Mouse (Mus musculus): ENCODE results near the gene Dcps.

The Dcps gene

DNA sequence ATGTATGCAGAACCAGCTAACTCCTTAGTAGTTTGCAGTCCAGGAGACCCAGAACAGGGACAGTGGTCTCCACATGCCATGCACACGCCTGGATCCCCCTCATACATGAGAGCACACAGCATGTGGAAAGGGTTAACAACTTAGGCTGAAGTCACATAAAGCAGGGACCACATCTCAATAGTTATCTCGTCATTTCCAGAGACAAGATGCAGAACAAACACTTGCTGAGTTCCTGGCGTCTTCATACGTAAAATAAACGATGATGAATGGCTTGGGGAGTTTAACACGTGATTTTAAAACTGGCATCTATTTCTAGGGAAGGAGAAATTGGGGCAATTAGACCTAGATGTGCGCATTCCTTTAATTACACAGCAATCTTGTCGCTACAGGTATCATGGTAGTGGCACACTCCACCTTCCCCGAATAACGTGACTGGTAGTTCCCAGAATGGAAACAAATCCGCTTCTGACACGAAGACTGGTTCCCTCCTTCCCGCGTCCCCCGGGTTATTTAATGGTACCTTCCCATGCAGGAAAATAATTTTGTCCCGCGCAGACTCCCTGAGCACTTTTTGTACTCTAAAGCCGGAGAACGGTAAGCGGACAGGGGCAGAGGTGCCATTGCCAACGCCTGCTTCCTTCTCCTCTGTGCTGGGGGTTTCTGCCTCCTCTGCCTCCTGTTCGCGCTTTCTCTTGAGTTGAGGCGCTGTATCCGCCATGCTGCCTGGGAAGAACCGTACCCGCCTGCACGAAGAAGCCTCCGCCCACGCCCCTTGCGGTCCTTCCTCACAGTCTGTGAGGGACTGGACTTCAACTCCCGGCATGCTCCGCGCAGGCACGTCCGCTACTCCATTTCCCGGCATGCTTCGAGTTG is at the start of gene Dcps:
Gene Dcps (minus strand): TSS at position 811 of the 873 bp plus-strand sequence.
- DNase-seq (ENCODE audit: low spot score in 2 of 2), result peak; percentile 91 to 93

DNA sequence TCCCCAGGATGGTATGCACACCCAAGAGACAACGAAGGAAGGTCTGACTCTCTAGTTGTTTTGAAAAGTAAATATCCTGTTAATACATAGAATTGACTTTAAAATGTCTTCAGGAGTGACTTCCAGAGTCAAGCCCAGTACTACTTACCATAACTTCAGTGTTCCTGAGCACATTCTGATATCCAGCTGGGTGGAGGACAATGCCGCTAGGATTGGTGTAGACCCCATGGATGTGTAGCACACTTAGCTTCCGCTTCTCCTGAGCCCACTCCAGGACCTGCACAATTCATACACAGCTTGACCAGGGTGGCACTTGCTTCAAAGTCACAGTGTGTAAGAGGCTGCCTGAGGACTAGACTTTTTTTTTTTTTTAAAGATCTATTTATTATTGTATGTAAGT is 47.6 kb upstream of the Dcps start:
- DNase-seq (ENCODE audit: low spot score in 2 of 2), result no peak

DNA sequence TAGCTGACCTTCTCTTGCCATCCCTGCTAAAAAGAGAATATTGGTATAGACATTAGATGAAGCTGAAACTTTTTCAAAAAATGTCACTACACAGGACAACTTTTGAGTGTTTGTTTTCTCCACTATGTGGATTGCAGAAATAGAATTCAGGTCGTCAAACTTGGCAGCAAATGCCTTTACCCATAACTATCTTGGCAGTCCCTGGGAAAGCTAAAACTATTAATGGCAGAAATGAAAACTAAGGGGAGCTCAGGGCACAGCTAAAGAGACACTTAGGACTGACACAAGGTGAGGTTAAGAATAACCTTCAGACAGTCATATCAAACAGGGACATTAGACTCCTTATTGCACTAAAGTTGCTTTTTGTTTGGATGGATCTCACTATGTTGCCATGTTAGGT is 42.1 kb upstream of the Dcps start:
- no peak for DNase-seq (ENCODE audit: low spot score in 2 of 2)

DNA sequence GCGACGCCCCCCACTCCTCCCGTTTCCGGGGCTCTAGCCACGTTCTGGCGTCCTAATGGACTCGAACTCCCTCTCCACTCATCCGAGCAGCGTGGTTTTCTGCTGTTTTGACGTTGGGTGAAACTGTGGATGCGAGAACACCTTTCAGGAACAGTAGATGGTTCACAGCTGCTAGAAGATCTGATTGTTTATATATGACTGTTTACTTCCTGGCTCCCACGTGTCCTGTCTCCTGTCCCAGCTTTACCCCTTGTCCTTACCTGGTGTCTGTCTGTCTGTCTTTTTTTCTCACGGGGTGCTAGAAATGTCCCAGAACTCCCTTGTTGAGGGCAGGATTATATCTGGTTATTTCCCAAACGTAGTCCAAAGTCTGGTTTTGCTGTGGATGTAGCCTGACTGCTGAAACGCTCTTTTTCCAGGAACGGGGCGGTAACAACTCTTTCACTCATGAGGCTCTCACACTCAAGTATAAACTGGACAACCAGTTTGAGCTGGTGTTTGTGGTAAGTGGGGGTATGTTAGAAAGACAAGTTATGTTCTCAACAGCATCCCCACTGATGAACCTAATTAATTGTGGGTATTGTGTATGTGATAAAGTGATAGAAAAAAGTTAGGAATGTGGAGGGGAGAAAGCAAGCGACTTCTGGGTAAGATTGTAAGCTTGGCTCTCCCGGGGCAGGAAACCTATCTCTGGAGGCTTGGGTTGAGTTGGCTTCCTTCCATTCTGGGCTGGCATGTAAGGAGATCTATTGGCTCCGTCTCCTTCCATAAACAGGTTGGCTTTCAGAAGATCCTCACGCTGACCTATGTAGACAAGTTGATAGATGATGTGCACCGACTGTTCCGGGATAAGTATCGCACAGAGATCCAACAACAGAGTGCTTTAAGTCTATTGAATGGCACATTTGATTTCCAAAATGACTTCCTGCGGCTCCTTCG is 36.0 kb upstream of the Dcps start:
- DNase-seq (ENCODE audit: low spot score in 2 of 2), result no peak

DNA sequence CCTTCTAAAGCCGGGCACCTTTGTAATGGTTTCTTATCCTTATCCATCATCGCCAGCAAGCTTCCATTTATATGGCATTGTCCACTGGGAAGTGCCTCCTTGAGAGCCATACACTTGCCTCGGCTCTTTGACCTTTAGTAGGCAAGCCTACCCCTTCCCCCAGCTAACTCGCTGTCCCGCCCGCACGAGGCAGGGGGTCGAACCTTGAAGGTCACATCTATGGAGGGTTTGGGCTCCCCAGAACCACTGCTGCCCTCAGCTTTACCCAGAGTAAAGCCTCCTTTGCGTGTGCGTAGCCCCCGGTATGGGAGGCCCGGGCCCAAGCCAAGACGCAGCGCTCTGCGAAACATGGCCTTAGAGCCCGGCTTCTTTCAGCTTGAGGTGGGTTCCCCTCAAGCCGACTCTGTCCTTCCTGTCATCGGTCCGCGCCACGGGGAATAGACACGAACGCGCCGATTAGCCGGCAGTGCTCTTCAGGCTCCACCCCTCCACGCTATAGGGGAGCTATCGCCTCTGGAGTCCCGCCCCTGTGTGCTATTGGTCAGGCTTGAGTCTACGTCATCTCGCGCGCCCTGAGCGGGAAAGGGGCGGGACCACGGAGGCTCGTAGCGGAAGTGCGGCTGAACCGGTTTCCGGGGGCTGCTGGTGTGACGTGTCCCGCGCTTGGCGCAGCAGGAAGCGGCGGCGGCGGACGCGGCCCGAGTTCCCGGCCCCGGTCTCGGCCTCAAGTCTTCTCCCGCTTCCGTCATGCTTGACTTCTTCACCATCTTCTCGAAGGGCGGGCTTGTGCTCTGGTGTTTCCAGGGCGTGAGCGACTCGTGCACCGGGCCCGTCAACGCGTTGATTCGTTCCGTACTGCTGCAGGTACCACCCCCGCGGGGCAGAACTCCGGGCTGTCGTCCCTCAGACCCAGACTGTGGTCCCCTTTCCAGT is 34.9 kb upstream of the Dcps start, which contains the start of gene Foxred1:
Gene Foxred1 (minus strand): TSS at position 514 of the 933 bp plus-strand sequence.
- peak; percentile 97 to 99 for DNase-seq (ENCODE audit: low spot score in 2 of 2)

DNA sequence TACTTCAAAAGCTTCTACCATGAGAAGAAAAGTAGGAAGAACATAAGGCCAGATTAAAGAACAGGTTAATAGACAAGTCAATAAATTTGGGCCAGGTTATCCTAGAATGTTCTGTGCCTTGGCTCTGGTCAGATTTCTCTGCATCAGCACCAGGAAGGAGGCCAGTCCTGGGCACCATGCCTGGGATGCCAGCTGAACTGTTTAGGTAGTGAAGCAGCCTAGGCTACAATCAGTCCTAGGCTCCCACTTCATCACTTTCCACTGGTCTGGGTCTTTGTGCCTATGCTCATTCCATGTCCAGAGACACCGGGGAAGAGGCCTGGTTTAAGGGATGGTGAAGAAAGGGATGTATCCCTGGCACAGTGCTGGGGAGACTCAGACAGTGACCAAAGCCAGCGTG is 28.6 kb upstream of the Dcps start:
- no peak for DNase-seq (ENCODE audit: low spot score in 2 of 2)

DNA sequence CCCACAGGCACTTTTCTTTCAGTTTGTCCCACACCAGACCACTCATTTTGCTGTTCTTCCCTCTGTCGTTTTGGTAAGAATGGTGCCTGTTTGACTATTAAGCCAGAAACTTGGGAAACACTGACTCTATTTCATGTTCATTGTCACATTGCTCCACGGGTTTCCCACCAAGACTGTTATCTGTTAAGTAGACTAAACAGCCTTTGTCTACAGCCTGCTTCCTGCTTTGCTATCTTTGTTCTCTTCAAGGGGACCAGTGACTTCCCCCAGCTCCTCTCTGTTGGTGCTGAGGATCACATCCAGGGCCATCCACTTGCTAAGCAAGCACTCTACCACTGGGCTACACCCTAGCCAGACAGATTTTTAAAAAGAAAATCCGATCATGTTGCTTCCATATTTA is 27.7 kb upstream of the Dcps start:
- DNase-seq (ENCODE audit: low spot score in 2 of 2), result no peak

DNA sequence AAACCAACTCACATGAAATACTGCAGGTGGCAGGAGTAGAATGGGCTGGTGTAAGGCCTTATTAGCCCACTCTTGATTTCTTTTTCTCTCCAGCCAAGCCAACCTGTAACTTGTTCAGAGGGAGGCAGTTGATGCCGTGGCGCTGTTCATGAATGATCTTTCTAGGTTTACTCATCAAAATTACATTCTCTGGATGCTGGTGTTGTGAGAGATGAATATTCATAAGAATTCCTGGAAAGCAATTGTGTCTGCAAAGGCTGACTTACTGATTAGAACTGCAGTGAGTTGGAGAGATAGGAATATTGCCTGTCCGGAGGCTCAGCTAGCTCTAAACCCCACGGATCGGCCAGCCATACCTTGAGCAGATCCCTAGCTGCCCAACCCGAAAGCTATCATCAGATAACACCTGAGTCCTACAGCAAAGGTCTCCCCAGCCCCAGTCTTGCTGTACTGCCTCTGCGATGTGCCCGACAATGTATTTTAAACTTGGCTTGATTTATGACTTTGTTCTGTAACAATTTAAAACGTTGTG is 24.7 kb upstream of the Dcps start:
- no peak for DNase-seq (ENCODE audit: low spot score in 2 of 2)

DNA sequence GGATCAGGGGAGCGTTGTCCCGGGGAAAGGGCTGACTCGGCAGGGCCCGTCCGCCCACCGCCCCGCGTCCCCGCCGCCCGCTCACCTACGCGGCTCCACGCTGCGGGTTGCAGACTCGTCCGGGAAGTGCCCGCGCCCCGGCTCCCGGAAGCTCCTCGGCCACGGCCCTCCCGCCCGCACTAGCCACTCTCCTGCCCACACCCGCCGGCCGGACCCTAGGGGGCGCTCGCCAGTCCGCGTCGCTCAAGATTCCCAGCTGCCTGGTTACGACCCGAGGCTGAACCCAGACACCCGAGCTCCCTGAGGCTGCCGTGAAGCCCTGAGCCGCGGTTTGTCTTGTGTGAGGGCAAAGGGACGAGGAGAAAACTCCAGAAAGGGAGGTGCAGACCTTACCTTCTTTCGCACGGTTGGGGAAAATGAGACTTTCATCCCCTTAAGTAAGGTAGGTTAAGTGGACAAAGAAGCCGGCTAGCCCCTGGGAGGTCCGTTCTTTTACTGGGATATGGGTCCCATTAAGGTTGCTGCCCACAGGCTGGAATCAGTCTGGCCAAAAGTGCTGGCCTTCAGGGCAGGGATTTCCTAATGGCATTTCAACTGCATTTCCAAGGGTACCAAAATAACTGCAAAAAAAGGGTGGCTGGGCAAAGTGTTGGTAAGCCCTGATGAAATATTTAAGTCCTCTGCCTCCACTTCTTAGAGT is 24.1 kb upstream of the Dcps start, which contains the start of the genes Srpr and Tirap:
Gene Srpr (plus strand): TSS at position 404 of the 700 bp plus-strand sequence.
Gene Tirap (minus strand): TSS at position 520 of the 700 bp plus-strand sequence.
- peak; percentile 88 to 94 for DNase-seq (ENCODE audit: low spot score in 2 of 2)

DNA sequence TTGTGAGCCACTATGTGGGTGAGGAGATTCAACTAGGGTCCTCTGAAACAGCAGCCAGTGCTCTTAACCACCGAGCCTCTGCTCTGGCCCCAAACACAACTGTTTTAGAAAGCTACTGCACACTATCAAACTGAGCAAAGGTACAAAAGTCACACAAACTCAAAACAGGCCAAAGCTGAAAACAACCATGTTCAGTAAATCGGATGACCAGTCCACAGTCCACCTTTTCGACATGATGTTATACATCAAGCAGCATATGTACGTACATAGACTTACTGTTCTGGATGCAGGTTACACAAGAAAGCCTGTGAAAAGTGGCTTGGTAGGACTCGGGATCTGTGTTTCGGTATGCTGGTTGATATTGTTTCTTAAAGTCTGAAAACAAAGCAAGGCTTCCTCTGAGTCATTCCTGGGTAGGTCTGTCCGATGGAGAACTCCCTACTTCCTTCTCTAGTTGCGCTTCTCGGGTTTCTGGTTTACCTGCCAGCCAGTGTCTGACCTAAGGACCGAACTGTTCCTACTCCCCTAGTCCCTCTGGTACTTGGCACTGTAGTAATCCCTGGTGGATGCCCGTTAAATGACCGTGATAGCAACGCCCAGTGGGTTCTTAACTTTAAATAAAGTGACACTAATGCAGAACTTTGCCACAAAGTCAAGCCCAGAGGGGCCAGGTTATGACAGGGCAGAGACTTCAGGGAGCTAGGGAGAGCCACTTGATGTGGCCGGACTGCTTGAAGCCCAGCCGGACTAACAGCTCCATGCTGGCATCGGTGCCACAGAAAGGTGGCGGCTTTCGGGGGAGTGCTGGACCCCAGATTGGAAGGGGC is 23.3 kb upstream of the Dcps start:
- peak; percentile 35 to 52 for DNase-seq (ENCODE audit: low spot score in 2 of 2)

DNA sequence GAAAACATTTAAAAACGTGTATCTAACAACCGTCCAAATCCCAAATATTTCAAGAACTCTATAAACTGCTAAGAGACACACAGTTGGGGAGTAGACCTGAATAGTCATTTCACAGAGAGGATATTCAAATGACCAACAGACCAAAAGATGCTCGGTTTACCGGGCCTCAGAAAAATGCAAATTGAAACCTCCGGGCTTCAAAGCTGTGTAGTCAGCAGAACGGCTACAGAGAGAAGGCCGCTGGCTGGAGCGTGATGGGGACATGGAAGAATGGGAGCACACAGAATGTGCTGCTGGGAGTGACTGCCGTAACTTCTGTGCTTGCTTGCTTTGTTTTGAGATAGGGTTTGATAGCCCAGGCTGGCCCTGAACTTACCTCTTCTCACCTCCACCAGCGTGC is 22.5 kb upstream of the Dcps start:
- no peak for DNase-seq (ENCODE audit: low spot score in 2 of 2)

DNA sequence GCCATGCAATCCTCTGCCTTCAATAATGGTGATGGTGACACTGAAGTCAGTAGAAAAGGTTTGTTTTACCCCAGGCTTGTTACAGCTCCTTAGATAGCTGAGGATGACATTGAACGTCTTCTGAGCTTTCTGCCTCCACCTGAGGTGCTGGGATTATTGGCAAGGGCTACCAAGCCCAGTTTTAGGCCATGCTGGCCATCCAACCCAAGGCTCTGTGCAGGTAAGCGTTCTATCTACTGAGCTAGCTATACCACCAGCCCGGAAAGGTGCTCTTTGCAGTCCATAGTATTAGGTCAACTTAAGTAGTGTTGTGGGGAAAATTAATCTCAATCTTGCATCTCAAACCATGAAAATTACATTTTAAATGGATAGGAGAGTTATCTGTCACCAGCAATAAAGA is 21.8 kb upstream of the Dcps start:
- DNase-seq (ENCODE audit: low spot score in 2 of 2), result no peak

DNA sequence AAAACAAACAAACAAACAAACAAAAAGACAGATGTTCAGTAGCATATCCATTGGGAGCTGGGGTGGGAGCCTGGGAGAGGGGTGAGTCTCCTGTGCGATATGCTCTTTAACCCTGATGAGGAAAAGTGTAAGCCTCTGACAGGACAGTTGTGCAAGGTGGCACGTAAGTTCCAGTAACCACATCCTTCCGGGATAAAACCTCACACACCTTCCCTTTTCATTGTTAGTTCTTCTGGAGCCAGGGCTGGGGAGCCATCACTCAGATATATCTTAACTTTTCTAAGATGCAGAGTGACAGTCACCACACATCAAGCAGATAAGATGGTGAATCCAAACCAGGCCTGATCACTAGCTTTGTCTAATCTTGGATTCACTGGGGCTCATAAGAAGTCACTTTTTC is 18.2 kb upstream of the Dcps start:
- DNase-seq (ENCODE audit: low spot score in 2 of 2), result no peak

DNA sequence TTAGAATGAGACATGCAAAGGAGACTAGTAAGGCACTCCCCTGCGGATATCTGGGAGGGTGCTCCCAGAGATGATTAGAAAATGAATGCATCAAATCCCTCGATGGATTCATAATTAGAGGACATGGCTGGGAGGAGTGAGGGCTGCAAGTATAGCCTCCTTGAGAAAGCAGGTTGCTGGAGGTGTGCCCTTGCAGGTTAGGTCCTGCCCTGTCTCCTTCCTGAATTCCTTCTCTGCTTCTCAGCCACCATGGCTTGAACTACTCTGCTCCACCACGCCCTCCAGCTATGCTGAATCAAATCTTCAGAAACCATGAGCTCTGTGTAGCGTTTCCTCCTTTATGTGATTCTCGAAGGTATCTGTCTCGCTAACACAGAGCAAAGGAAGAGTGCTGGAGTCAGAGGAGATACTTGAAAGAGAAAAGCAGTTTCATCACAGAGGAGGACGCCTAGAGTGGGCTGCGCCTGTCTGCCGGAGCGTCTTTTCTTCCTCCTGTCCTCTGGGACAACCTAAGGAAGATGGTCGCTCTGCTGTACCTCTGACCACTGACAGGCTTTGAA is 17.2 kb upstream of the Dcps start:
- peak in 1 of 2 experiments; percentile 21 for DNase-seq (ENCODE audit: low spot score in 2 of 2)

DNA sequence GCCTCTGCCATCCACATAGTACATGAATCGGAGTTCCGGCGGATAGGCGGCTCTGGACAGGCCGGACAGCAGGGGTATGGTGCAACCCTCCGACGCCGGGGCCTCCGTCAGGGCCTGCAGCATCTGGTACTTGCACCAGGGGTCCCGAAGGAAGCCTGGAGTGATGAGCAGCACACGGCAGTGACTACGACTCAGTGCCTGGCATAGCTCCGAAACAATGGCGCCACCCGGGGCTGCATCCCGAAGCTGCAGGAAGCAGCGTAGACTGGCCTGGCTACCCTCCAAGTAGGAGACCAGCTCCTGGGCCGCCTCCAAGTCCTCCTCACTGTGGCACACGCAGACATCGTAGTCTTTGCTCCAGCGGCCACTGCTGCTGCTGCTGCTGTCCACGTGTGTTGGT is 12.8 kb upstream of the Dcps start:
- peak in 1 of 2 experiments; percentile 28 for DNase-seq (ENCODE audit: low spot score in 2 of 2)

DNA sequence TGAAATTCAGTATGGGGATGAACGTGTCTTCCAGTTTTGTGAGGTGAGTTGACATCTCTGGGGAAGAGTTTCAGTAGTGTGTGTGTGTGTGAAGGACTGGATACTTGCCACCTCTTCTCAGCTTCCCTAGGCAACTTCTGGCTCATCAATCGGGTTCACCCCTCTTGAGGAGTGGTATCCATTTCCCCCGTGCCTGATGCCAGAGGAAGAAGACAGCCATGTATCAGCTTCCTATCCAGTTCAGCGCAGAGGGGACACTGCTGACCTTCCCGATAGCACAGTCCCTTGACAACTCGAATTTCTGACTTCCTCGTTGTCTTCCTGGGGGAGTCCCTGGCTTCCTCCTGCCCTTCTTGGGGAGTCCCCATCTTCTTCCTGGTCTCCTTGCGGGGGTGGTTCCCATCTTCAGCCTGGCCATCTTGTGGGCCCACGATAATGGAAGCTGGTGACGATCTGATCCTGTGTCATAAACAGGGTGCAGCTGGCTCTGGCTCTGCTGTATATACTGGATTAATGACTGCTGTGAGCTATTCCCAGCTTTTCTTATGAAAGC is 11.6 kb upstream of the Dcps start:
- DNase-seq (ENCODE audit: low spot score in 2 of 2), result no peak

DNA sequence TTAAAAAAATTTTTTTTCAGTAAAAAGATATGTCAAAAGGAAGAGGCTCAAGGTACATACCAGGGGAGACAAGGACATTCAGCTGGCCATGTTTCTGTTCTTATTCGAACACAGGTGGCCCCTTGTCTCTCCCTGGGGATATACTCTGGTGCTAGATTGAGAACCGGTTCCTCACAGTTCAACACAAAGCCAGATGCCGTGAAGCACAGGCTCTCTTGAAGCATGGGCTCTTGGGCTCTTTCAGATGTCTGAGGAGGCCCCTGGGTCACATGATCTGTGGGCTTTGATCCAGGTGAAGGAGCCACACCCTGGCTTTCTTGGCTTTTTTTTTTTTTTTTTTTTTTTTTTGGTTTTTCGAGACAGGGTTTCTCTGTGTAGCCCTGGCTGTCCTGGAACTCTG is 10.6 kb upstream of the Dcps start:
- no peak for DNase-seq (ENCODE audit: low spot score in 2 of 2)

DNA sequence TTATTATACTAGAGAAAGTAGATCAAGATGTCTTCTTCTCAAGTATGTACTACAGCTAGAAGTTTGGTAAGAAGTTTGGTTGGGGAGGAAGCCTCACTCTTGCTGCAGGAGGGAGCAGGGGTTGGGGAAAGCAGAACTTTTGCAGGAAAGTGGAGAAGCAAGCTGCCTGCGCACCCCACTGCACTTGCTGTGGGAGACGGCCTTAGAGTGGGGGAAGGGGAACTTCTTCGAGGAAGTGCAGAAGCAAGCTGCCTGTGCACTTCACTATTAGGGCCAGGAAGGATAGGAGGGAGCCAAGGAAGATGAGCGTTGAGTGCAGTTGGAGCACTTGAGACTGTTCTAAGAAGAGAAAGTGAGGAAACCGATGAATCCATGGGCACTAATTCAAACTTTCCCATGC is 7.5 kb upstream of the Dcps start:
- no peak for DNase-seq (ENCODE audit: low spot score in 2 of 2)

DNA sequence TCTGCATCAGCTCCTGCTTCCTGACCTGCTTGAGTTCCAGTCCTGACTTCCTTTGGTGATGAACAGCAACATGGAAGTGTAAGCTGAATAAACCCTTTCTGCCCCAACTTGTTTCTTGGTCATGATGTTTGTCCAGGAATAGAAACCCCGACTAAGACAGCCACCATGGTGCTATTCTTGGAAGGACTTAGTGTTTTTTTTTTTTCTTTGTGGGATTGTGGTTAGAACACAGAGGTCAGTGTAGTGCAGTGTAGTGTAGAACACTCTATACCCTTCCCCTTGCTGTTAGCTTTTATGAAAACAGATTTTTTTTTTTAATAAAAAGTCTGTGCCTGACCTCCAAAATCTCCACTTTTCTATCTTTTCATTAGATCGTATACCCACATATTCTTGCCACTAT is 7.0 kb upstream of the Dcps start:
- no peak for DNase-seq (ENCODE audit: low spot score in 2 of 2)
